Mouse (Mus musculus) ES-E14 (cell line): ENCODE measurements at regions not wholly inside any gene's neighbourhood (a gene's known extent, or its start where the extent isn't known, plus 50 kb on each side); places are given as distances from the start of the nearest gene placed in this dataset.

Experiments
- DNase-seq: peaks from one replicate; pipeline ENCODE4 v3.0.0-alpha.2; 2013; ENCODE audit warnings: low read depth, low spot score
- H3K27ac ChIP-seq: 2 replicates; pipeline ENCODE4 v1.5.1; 2012; ENCODE audit warnings: low read depth, mild to moderate bottlenecking, low read length, moderate library complexity, mixed read lengths; ENCODE audit not compliant: poor library complexity, insufficient read depth, severe bottlenecking
- H3K36me3 ChIP-seq: 2 replicates; pipeline ENCODE4 v1.6.1; 2012; ENCODE audit warnings: mild to moderate bottlenecking, low read length, moderate library complexity, mixed read lengths; ENCODE audit not compliant: control insufficient read depth, poor library complexity, insufficient read depth, severe bottlenecking
- H3K4me1 ChIP-seq, 2 experiments: fragments of 150-350 bp in 1 of 2; sonication (generic) in 1 of 2; 2 replicates each; pipeline ENCODE4 v1.6.1; 2012; ENCODE audit warnings: low read length in 2 of 2, mild to moderate bottlenecking in 1 of 2, mixed read lengths in 1 of 2; ENCODE audit not compliant: control insufficient read depth in 2 of 2, insufficient read depth in 2 of 2, poor library complexity in 1 of 2
- H3K4me3 ChIP-seq, 2 experiments: fragments of 150-350 bp in 1 of 2; sonication (generic) in 1 of 2; 2 replicates each; pipeline ENCODE4 v1.5.1; 2012; ENCODE audit warnings: low read length in 2 of 2, low read depth in 1 of 2, mild to moderate bottlenecking in 1 of 2, mixed read lengths in 1 of 2; ENCODE audit not compliant: insufficient read depth in 1 of 2, poor library complexity in 1 of 2, severe bottlenecking in 1 of 2
- H3K9ac ChIP-seq: 2 replicates; pipeline ENCODE4 v1.6.1; 2012; ENCODE audit warnings: low read depth, mild to moderate bottlenecking, low read length, mixed read lengths; ENCODE audit not compliant: poor library complexity, insufficient read depth, severe bottlenecking
- H3K9me3 ChIP-seq: fragments of 150-350 bp; sonication (generic); 2 replicates; pipeline ENCODE4 v1.6.1; 2012; ENCODE audit warnings: low read depth, mild to moderate bottlenecking, low read length; ENCODE audit not compliant: control insufficient read depth, insufficient read depth
- CHD2 ChIP-seq: IDR thresholded peaks from 2 replicates; pipeline ENCODE4 v1.6.1; 2014; ENCODE audit warnings: mild to moderate bottlenecking, low read depth, low read length, inconsistent platforms
- HCFC1 ChIP-seq: IDR thresholded peaks from 2 replicates; pipeline ENCODE4 v1.6.1; 2012; ENCODE audit warnings: low read length, inconsistent platforms, borderline replicate concordance; ENCODE audit not compliant: insufficient read depth
- MAFK ChIP-seq: IDR thresholded peaks from 2 replicates; pipeline ENCODE4 v1.6.1; 2014; ENCODE audit warnings: mild to moderate bottlenecking, low read depth, low read length, inconsistent platforms; ENCODE audit not compliant: insufficient read depth
- ZC3H11A ChIP-seq: IDR thresholded peaks from 2 replicates; pipeline ENCODE4 v1.6.1; 2012; ENCODE audit warnings: low read depth, mild to moderate bottlenecking, inconsistent platforms, low read length, borderline replicate concordance
- ZNF384 ChIP-seq: IDR thresholded peaks from 2 replicates; pipeline ENCODE4 v1.6.1; 2012; ENCODE audit warnings: low read depth, low read length, inconsistent platforms
- in situ Hi-C, 2 experiments: fragments of 600-800 bp; cut with MboI; formaldehyde crosslinking; loops; one replicate each; pipeline ENCODE4 v1.15.1; 2025; ENCODE audit warnings: low sequenced_read_pairs in 2 of 2, inconsistent platforms in 1 of 2; ENCODE audit not compliant: unreplicated experiment in 2 of 2

- in situ Hi-C loops: no loop called here
- no peaks in the 10 kb centered on the region for H3K36me3 ChIP-seq
- H3K9me3 ChIP-seq: no peaks in the 10 kb centered on the region; the same call in 1 of the 2 replicates
- no peak overlapping the region for H3K27ac ChIP-seq
- no peak overlapping the region for H3K4me3 ChIP-seq
- DNase-seq: no peak
- H3K4me1 ChIP-seq: no peaks in the 10 kb centered on the region
- no peak for TF ChIP-seq MAFK
- no peak for TF ChIP-seq ZNF384
- no peak for TF ChIP-seq CHD2
- TF ChIP-seq HCFC1: no peak
- TF ChIP-seq ZC3H11A: no peak
- no peak overlapping the region for H3K9ac ChIP-seq
Observed at GRCm38 (mm10) chr16:58194619-58195497, 213.4 kb upstream of the Dcbld2 start.

GRCm38 (mm10) chr16:58211872-58212271 lies 196.4 kb upstream of the Dcbld2 start:
- Histone ChIP-seq H3K27ac (no peak overlapping the region), H3K4me3 (no peak overlapping the region), H3K4me1 (no peaks in the 10 kb centered on the region), H3K9me3 (no peaks in the 10 kb centered on the region), H3K9ac (no peak overlapping the region), H3K36me3 (no peaks in the 10 kb centered on the region)
- in situ Hi-C loops: loop anchor here in 1 of 2 experiments (5.0 kb wide), 1 partner anchor 70 kb away; no protein-coding TSS in a partner anchor
- DNase-seq: no peak
- TF ChIP-seq CHD2 (no peak), MAFK (no peak), HCFC1 (no peak), ZC3H11A (no peak), ZNF384 (no peak)

- Histone ChIP-seq H3K4me1 (no peaks in the 10 kb centered on the region), H3K27ac (no peak overlapping the region), H3K9me3 (no peaks in the 10 kb centered on the region), H3K9ac (no peak overlapping the region), H3K36me3 (no peaks in the 10 kb centered on the region), H3K4me3 (no peak overlapping the region)
- in situ Hi-C loops: no loop called here
- no peak for DNase-seq
- TF ChIP-seq HCFC1 (no peak), ZNF384 (no peak), MAFK (no peak), ZC3H11A (no peak), CHD2 (no peak)
Observed at GRCm38 (mm10) chr16:58234686-58235085, 173.6 kb upstream of the Dcbld2 start.

GRCm38 (mm10) chr16:58236857-58237256 lies 171.4 kb upstream of the Dcbld2 start:
- H3K4me1 ChIP-seq: no peaks in the 10 kb centered on the region
- no peak overlapping the region for H3K27ac ChIP-seq
- no peak for DNase-seq
- H3K36me3 ChIP-seq: no peaks in the 10 kb centered on the region
- no peak for TF ChIP-seq CHD2
- in situ Hi-C loops: no loop called here
- no peak overlapping the region for H3K4me3 ChIP-seq
- H3K9ac ChIP-seq: no peak overlapping the region
- H3K9me3 ChIP-seq: no peaks in the 10 kb centered on the region

GRCm38 (mm10) chr16:58276281-58276680 lies 132.0 kb upstream of the Dcbld2 start:
- in situ Hi-C loops: no loop called here
- H3K36me3 ChIP-seq: no peaks in the 10 kb centered on the region
- H3K4me3 ChIP-seq: no peak overlapping the region
- no peak for TF ChIP-seq CHD2
- TF ChIP-seq ZC3H11A: no peak
- TF ChIP-seq ZNF384: no peak
- TF ChIP-seq HCFC1: no peak
- TF ChIP-seq MAFK: no peak
- H3K9me3 ChIP-seq: no peaks in the 10 kb centered on the region
- no peak for DNase-seq
- H3K9ac ChIP-seq: no peak overlapping the region
- no peak overlapping the region for H3K27ac ChIP-seq
- H3K4me1 ChIP-seq: no peaks in the 10 kb centered on the region
